8 mouse cellular contexts compared by ENCODE assay signal in genomic region chr4:139380207-139380748, GRCm38 (mm10). TPM values are rescaled to one million over a fixed set of nuclear protein-coding genes. Genes with fewer than 3 reads are reported as not detected.
DNase-seq lines count a peak whose midpoint lies in the region; ATAC-seq lines count a peak whose summit lies in the region.

No protein-coding gene starts in this region.

- peak; percentile 99 for DNase-seq in adipocyte (ENCODE audit: low spot score)
- peak; percentile 99 for DNase-seq in embryo, embryonic 10 days (ENCODE audit: low spot score)
- DNase-seq in gastrocnemius, postnatal 10 days, result peak; percentile 100
- peak; percentile 100 for DNase-seq in induced T-regulatory cell, adult 2 months (ENCODE audit: low read depth)
- peak; percentile 99 to 100 for DNase-seq in left cerebral cortex, adult 9 months (ENCODE audit: low spot score in 2 of 2)
- DNase-seq in right cerebral cortex, postnatal 14 days, result peak; percentile 100
- peak; percentile 100 for DNase-seq in urinary bladder, postnatal 36 days (ENCODE audit: low spot score in 2 of 2)

- peak; percentile 89 for ATAC-seq in megakaryocyte progenitor cell, adult 5-6 weeks (replicated peaks; ENCODE audit: poor library complexity)

RNA-seq across cellular contexts. Expression of gene Ubr4, which starts 27.9 kb away (rescaled TPM):
- 10 to 100 TPM; 79.7 to 99.0 TPM for total RNA-seq in gastrocnemius, postnatal 10 days (2021)
- total RNA-seq in megakaryocyte progenitor cell, adult 5-6 weeks (2015), result 63.6 and 83.1 TPM in 2 replicates
- 41.7 and 46.1 TPM in 2 replicates for total RNA-seq in megakaryocyte progenitor cell, adult 5-6 weeks (2017)

RNA-seq across cellular contexts. Expression of gene Emc1, which starts 27.9 kb away (rescaled TPM):
- total RNA-seq in gastrocnemius, postnatal 10 days (2021), result 10 to 100 TPM; 30.7 TPM
- total RNA-seq in megakaryocyte progenitor cell, adult 5-6 weeks (2015), result 19.2 and 19.8 TPM in 2 replicates
- 30.3 and 42.6 TPM in 2 replicates for total RNA-seq in megakaryocyte progenitor cell, adult 5-6 weeks (2017)

RNA-seq across cellular contexts. Expression of gene Mrto4, which starts 27.9 kb away (rescaled TPM):
- 10 to 100 TPM; 44.3 to 44.9 TPM for total RNA-seq in gastrocnemius, postnatal 10 days (2021)
- 150 and 154 TPM in 2 replicates for total RNA-seq in megakaryocyte progenitor cell, adult 5-6 weeks (2015)
- 72.2 and 75.9 TPM in 2 replicates for total RNA-seq in megakaryocyte progenitor cell, adult 5-6 weeks (2017)

Comparison
In these comparisons a context has a peak if more than half of its experiments do, and no peak if none do; other contexts are left out.
1. Peak in every context shown above with its lines: DNase-seq and ATAC-seq.